Mouse (Mus musculus) cerebellum, postnatal 25 days (tissue): ENCODE measurements around the gene Psap.
"Not testable (repeated sequence)": the region's sequence is repeated elsewhere in the genome, so short reads cannot be mapped to it uniquely, and the experiment has no call there.

Source experiments
- DNase-seq, 2 experiments: peaks; one replicate each; pipeline ENCODE4 v3.0.0; 2021; ENCODE audit warnings: mixed read lengths in 2 of 2

The Psap gene

GRCm38 (mm10) chr10:60277207-60278005 lies at the start of gene Psap:
Psap (plus strand) TSS chr10:60277627.
- peak; percentile 98 to 99 for DNase-seq

GRCm38 (mm10) chr10:60227666-60228065 lies 49.8 kb upstream of the Psap start:
- DNase-seq: no peak

GRCm38 (mm10) chr10:60229113-60229512 lies 48.3 kb upstream of the Psap start:
- DNase-seq: no peak

- no peak for DNase-seq
These were observed 46.9 kb upstream of the Psap start for GRCm38 (mm10) chr10:60230321-60231088.

- no peak for DNase-seq
These were observed 43.4 kb upstream of the Psap start for GRCm38 (mm10) chr10:60234006-60234405.

GRCm38 (mm10) chr10:60235876-60236275 lies 41.6 kb upstream of the Psap start:
- DNase-seq: not testable (repeated sequence)

- peak; percentile 70 to 79 for DNase-seq
These were observed 39.8 kb upstream of the Psap start for GRCm38 (mm10) chr10:60237475-60238154.

GRCm38 (mm10) chr10:60240416-60240815 lies 37.0 kb upstream of the Psap start:
- no peak for DNase-seq

- no peak for DNase-seq
These were observed 33.5 kb upstream of the Psap start for GRCm38 (mm10) chr10:60243941-60244340.

GRCm38 (mm10) chr10:60245041-60245440 lies 32.4 kb upstream of the Psap start:
- peak; percentile 95 for DNase-seq

- DNase-seq: no peak
These were observed 31.8 kb upstream of the Psap start for GRCm38 (mm10) chr10:60245635-60246034.

- peak; percentile 46 to 70 for DNase-seq
These were observed 30.9 kb upstream of the Psap start for GRCm38 (mm10) chr10:60246519-60246918.

GRCm38 (mm10) chr10:60248345-60248744 lies 29.1 kb upstream of the Psap start:
- not testable (repeated sequence) for DNase-seq

GRCm38 (mm10) chr10:60250426-60250965 lies 26.9 kb upstream of the Psap start:
- DNase-seq: no peak

GRCm38 (mm10) chr10:60252187-60252586 lies 25.2 kb upstream of the Psap start:
- DNase-seq: no peak

GRCm38 (mm10) chr10:60252606-60253005 lies 24.8 kb upstream of the Psap start:
- no peak for DNase-seq

- DNase-seq: no peak
These were observed 21.3 kb upstream of the Psap start for GRCm38 (mm10) chr10:60256088-60256487.

- DNase-seq: no peak
These were observed 20.1 kb upstream of the Psap start for GRCm38 (mm10) chr10:60257261-60257825.

- no peak for DNase-seq
These were observed 16.7 kb upstream of the Psap start for GRCm38 (mm10) chr10:60260557-60261294.

- DNase-seq: no peak
These were observed 15.9 kb upstream of the Psap start for GRCm38 (mm10) chr10:60261530-60261929.

- DNase-seq: peak; percentile 50 to 71
These were observed 15.0 kb upstream of the Psap start for GRCm38 (mm10) chr10:60262386-60262785.

GRCm38 (mm10) chr10:60263351-60263750 lies 14.1 kb upstream of the Psap start:
- no peak for DNase-seq
